Mouse (Mus musculus): ENCODE measurements at regions not wholly inside any gene's neighbourhood (a gene's known extent, or its start where the extent isn't known, plus 50 kb on each side); places are given as distances from the start of the nearest gene placed in this dataset.

DNA sequence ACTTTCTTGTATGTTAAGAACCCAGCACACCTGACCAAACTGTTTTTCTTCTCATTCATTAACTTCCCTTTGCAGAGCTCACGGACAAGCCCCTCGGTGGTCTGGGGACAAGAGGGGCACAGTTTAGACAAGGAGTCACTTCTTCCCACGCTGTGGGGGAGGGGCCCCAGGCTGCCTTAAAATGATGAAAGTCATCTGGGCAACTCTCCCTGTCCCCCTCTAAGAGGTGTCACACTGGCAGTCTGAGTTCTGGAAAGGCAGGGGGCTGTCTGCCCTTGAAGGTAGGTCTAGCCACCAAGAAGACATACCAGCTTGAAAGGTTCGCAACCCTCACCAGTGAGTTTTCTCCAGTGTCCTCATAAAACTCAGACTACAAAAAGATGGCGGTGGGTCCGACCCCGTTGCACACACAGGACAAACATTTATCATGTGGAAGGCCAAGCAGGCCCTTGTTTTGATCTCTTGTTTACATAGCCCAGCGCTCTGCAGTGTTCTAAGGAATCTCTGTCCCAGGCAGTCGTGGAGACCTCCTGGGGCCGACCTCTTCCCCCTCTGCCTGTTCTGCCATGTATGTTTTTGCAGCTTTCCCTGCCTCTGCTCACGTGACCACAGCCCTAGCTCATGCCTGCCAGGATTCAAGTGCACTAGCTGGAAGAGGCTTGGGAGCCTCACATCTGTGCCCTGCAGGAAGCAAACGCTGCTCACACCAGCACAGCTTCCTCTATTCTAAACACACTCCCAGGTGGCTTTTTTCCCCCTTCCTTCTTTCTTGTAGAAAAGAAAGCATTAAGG, 259.2 kb downstream of the Cxcl12 start:
- DNase-seq: no peak

DNA sequence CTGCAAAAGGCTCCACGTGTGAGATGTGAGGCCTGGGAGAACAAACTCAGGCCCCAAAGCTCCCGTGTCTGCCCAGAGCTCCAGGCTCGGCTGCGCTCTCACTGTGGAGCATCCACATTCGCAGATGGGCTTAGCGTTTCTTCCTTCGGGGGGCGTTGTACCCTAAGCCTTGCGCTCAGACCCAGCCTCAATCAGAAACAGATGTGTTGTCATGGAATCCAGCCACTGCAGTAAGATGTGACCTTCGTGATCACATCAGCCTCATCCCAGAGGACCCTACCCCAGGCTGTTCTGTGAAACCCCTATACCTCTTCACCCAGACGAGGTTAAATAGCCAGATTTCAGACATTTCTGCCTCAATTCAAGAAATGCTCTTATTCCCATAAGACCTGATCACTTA, 260.1 kb downstream of the Cxcl12 start:
- DNase-seq: no peak

GRCm38 (mm10) chr6:117430876-117431781, 262.8 kb downstream of the Cxcl12 start:
- peak; percentile 60 for DNase-seq

DNA sequence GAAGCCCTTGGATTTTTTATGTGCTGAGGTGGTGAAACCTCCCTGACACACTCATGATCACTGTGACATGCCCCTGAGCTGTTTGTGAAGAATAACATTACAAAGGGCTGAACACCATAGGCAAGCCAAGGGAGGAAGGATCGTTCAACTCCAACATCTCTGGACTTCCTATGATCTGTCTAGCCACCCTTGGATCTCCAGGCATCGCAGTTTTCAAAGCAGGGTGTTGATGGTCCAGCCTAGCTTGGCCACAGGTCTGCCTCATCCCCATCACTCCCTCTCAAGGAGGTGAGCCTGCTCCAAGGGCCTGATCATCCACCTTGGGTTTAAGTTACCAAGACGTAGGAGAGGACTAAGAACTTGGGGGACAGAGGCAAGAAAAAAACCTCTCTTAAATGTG, 268.5 kb downstream of the Cxcl12 start:
- no peak for DNase-seq

DNA sequence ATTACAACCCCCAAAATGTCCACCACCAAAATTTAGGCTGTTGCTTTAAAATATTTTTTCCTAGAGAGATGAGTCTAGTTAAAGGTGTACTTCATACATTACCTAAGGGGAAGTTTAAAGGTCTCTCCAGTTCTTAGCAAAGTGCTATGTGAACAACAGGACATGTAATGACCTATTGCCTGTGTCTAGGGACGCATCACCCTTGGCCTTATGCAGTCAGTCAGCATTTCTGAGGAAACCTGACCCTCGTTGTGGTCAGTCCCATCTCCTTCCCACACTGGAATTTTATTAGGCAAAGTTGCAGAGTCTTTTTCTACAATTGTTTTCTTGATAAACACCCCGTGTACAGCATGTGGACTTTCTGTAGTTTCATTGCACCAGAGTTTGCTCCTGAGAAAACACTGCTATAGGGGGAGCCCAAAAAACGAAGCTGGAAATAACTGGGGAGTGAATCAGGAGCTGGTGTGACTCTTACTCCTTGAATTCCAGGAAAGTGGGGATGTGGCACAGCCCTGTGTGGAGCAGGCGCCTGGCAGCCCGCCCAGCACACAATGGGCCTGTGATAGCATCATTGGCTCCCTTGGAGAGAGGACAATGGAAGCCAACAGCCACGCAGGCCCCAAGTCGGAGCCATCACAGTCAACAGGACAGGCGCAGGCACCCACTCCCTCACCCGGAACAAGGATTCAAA, 269.2 kb downstream of the Cxcl12 start:
- DNase-seq: peak; percentile 45

DNA sequence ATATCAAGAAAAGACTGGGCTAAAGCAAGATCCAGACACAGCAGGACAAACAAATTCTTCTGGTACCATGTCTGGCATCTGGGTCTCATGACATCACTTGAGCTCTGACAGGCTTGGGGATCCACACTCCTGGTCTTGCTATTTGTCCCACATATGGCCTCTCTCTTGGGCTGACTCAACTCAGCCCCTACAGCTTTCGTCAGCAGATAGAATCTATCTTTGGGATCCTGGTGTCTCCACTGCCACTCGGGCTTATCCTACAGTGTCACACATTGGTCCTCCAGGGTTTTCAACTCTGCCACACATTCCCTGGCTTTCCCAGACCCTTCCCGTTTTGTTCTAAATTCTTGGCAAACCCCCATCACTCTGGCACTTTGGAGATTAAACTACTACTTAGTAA, 280.3 kb downstream of the Cxcl12 start:
- no peak for DNase-seq

DNA sequence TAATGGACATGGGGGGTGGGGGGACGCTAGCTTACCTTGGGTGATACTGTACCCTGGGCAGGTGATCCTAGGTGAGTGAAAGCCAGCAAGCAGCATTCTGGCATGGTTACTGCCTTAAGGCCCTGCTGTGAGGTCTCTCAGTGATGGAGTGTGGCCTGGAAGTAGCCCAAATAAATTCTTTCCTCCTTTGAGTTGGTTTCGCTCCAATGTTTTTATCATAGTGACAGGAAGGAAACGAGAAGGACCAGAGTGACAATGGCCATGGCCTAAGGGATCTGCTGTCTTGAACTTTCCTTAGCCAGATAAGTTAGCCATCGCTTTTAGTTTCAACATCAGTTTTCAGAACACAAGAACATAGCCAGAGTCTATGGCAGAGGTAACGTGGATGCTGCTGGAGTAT, 282.7 kb downstream of the Cxcl12 start:
- DNase-seq: no peak

- no peak for DNase-seq
These were observed 291.9 kb downstream of the Cxcl12 start for GRCm38 (mm10) chr6:117460193-117460592.

- no peak for DNase-seq
These were observed 296.8 kb downstream of the Cxcl12 start for GRCm38 (mm10) chr6:117465165-117465564.

DNA sequence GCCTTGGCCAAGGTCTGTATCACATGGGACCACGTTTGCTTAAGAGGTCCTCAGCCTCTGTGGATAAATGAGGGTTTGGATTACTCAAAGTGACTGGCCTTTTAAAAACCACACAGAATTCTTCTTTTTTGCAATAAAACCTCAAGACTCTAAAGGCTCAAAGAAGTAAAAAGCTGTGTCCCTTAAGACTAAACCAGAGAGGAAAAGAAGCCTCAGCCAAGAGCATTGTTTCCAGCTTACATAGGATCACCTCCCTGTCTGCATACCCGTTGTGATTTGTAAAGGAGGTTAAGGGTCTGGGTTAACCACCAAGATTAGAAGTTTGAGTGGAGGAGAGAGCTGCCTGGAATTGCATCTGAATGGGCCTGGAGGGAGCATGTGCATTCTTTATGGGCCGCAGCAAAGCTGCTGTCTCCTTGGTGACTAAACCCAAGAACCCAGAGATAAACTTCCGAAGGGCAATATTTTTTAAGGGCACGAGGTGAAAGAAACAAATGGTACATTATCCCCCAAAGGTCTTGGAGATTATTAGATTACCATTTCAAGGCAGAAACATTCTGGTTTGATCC, 297.4 kb downstream of the Cxcl12 start:
- no peak for DNase-seq

DNA sequence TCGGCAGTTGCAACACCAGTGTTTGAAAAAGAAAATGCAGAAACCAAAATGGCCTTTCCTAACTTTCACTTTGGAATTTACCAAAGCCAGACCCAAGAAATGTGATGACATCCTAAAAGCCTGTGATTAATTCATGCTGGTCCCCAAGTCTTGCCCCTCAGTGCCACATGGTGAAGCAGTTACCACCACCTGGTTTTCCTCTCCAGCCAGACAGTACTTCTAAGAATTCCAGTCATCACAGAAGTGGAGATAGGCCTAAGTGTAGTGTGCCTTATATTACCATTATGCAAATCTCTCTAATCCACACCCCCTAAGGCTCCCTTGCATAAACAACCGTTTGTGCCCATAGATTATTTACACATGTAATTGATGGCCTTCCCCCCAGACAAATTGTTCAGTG, 311.0 kb downstream of the Cxcl12 start:
- DNase-seq: no peak

- DNase-seq: no peak
These were observed 312.1 kb downstream of the Cxcl12 start for GRCm38 (mm10) chr6:117480396-117480795.

- no peak for DNase-seq
These were observed 320.8 kb downstream of the Cxcl12 start for GRCm38 (mm10) chr6:117489161-117489560.

- no peak for DNase-seq
These were observed 321.5 kb downstream of the Cxcl12 start for GRCm38 (mm10) chr6:117489761-117490396.

DNA sequence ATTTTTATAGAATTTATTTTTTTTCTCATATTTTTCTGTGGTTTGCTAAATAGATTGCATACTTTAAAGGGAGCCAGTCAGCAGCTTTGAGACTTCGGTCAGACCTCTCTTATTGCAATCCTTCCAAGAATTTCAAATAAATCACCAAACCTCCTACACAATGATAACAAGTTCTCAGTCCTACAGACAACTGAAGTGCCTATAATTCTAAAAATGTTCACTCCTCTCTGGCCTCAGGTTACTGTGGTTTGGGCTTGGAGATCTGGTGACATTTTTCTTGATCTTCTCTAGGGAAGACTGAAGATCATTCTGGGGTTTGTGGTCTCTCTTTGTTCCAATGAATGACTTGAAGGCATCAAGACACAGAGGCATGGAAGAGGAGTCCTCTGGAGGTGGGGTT, 326.6 kb downstream of the Cxcl12 start:
- DNase-seq: no peak

DNA sequence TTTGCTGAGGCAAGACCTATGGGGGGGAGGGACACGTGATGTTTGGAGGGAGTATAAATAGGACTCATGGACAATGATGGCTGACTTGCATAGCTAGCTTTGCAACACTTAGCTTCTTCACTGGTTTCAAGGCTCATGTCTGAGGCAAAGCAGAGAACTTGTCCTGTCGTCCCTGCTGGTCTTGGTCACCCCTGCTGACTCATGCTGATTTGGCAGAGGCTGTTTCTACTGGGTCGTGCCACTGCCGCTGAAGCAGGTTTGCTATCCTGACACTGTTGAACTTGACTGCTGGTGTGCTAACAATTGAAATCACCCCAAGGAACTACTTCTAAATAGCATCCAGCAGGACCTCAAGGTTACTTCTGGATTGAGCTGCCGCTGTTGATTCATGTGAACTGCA, 329.0 kb downstream of the Cxcl12 start:
- DNase-seq: no peak

DNA sequence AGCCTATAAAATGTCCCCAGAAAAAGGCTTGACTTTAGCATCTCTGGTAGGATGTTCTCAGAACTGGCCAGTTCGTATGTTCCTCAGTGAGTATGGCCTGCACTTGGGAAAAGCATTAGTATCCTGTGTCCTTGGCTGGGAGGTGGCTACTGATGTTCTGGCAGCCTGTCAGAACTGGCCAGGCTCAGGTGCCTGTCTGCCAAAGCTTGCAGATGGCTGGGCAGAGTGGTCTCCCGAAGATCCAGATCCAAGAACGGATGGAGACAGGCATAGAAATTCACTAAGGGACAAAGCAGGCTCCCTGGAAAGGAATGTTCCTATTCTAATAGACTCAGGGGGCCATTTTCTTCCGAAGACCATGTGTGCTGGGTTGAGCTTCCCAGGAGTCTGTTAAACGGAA, 329.6 kb downstream of the Cxcl12 start:
- no peak for DNase-seq

- DNase-seq: peak; percentile 37
These were observed 334.0 kb downstream of the Cxcl12 start for GRCm38 (mm10) chr6:117502346-117502745.

DNA sequence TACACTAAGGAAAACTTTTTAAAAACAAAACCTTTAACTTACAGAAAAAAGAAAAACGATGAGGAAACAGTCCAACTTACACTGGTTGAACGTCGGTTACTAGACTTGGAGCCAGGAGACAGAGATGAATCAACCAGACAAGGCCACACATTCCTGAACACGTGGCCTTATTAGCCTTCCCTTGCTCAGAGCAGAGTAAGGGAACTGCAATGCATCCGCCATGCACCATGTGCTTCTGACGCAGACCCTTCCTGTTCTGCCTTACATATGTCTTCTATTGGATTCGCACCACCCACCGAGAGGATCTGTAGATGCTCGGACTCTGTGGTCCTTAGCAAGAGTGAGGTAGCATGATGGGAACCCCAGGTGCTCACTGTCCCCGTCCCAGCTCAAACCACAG, 336.2 kb upstream of the Zfp637 start:
- DNase-seq: no peak

DNA sequence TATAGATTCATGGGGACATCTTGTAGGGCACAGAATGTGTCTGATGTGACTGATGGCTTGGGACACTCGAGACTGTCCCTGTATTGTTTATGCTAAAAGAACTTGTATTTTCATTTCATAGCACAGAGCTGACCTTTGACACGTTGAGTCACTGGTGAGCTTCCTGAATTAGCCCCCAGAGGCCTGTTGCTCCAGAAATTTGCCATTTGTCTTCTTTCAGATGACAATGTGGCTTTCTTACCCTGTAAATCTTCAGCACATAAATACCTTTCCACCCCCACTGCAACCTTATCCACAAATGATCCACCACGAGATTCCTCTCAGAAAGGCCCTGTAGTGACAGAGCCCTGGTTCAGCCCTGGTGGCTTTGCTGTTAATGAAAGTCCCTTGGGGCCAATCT, 335.5 kb upstream of the Zfp637 start:
- DNase-seq: peak; percentile 41

- no peak for DNase-seq
These were observed 334.4 kb upstream of the Zfp637 start for GRCm38 (mm10) chr6:117506619-117507018.

DNA sequence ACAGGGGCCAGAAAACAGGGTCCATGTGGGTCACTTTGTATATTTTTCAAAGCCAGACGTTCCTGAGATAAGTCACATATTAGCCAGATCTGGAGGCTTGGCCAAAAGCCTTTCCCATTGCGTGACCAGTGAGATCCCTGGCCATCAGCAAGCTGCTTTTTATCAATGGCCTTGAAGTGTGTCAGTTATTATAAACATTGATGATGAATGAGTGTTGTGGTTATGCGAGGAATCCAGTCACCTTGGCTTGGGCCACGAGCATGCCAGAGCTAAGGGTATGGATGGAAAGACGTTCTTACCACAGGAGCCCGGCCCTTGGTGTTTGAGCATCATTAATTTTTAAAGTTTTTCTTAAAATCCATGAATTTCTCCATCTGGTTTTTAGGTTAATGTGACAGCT, 332.1 kb upstream of the Zfp637 start:
- no peak for DNase-seq

DNA sequence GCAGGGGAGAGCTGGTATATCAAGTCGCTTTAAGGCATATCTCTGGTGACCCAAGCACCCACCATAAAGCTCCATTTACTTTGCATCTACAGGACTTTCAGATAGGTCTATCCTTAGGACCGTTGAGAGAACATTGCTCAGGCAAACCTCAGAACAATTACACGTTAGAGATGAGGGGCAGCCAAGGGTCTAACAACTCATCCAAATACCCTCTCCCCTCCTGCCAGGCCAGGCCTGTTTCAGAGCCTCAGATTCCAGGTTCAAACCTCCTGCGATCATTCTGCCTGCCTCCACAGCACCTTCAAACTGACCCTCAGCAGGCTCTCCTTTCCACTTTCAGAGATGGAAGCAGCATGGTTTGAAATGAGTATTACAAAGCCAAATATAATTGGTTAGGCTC, 331.0 kb upstream of the Zfp637 start:
- DNase-seq: no peak
